Mouse (Mus musculus) cerebellum, adult 2 months (tissue): ENCODE measurements at regions not wholly inside any gene's neighbourhood (a gene's known extent, or its start where the extent isn't known, plus 50 kb on each side); places are given as distances from the start of the nearest gene placed in this dataset.

ENCODE experiments used
- CTCF ChIP-seq: fragments of 200-500 bp; IDR thresholded peaks from 2 replicates; pipeline ENCODE4 v1.5.1; 2011; ENCODE audit warnings: low read depth, mild to moderate bottlenecking, control low read depth, low read length, moderate library complexity, borderline replicate concordance; ENCODE audit not compliant: insufficient read depth
- POLR2A ChIP-seq: fragments of 200-500 bp; IDR thresholded peaks from 2 replicates; pipeline ENCODE4 v1.6.1; 2011; ENCODE audit warnings: low read length, control low read depth, borderline replicate concordance; ENCODE audit not compliant: insufficient read depth

- TF ChIP-seq CTCF (no peak), POLR2A (no peak)
Measured at GRCm38 (mm10) chr11:22629581-22629980, 117.7 kb downstream of the Tmem17 start.
